Mouse (Mus musculus) ES-E14 (cell line): ENCODE results near the gene Snx4. TPM values are rescaled to one million over a fixed set of nuclear protein-coding genes. Genes with fewer than 3 reads are reported as not detected.
A peak's percentile ranks its signal among the peaks of the same experiment; 100 is the strongest.

Experiments
- DNase-seq: peaks from one replicate; pipeline ENCODE4 v3.0.0-alpha.2; 2013; ENCODE audit warnings: low read depth, low spot score
- H3K27ac ChIP-seq: 2 replicates; pipeline ENCODE4 v1.5.1; 2012; ENCODE audit warnings: low read depth, mild to moderate bottlenecking, low read length, moderate library complexity, mixed read lengths; ENCODE audit not compliant: poor library complexity, insufficient read depth, severe bottlenecking
- H3K36me3 ChIP-seq: 2 replicates; pipeline ENCODE4 v1.6.1; 2012; ENCODE audit warnings: mild to moderate bottlenecking, low read length, moderate library complexity, mixed read lengths; ENCODE audit not compliant: control insufficient read depth, poor library complexity, insufficient read depth, severe bottlenecking
- H3K4me1 ChIP-seq, 2 experiments: fragments of 150-350 bp in 1 of 2; sonication (generic) in 1 of 2; 2 replicates each; pipeline ENCODE4 v1.6.1; 2012; ENCODE audit warnings: low read length in 2 of 2, mild to moderate bottlenecking in 1 of 2, mixed read lengths in 1 of 2; ENCODE audit not compliant: control insufficient read depth in 2 of 2, insufficient read depth in 2 of 2, poor library complexity in 1 of 2
- H3K4me3 ChIP-seq, 2 experiments: fragments of 150-350 bp in 1 of 2; sonication (generic) in 1 of 2; 2 replicates each; pipeline ENCODE4 v1.5.1; 2012; ENCODE audit warnings: low read length in 2 of 2, low read depth in 1 of 2, mild to moderate bottlenecking in 1 of 2, mixed read lengths in 1 of 2; ENCODE audit not compliant: insufficient read depth in 1 of 2, poor library complexity in 1 of 2, severe bottlenecking in 1 of 2
- H3K9ac ChIP-seq: 2 replicates; pipeline ENCODE4 v1.6.1; 2012; ENCODE audit warnings: low read depth, mild to moderate bottlenecking, low read length, mixed read lengths; ENCODE audit not compliant: poor library complexity, insufficient read depth, severe bottlenecking
- H3K9me3 ChIP-seq: fragments of 150-350 bp; sonication (generic); 2 replicates; pipeline ENCODE4 v1.6.1; 2012; ENCODE audit warnings: low read depth, mild to moderate bottlenecking, low read length; ENCODE audit not compliant: control insufficient read depth, insufficient read depth
- CHD2 ChIP-seq: IDR thresholded peaks from 2 replicates; pipeline ENCODE4 v1.6.1; 2014; ENCODE audit warnings: mild to moderate bottlenecking, low read depth, low read length, inconsistent platforms
- HCFC1 ChIP-seq: IDR thresholded peaks from 2 replicates; pipeline ENCODE4 v1.6.1; 2012; ENCODE audit warnings: low read length, inconsistent platforms, borderline replicate concordance; ENCODE audit not compliant: insufficient read depth
- MAFK ChIP-seq: IDR thresholded peaks from 2 replicates; pipeline ENCODE4 v1.6.1; 2014; ENCODE audit warnings: mild to moderate bottlenecking, low read depth, low read length, inconsistent platforms; ENCODE audit not compliant: insufficient read depth
- ZC3H11A ChIP-seq: IDR thresholded peaks from 2 replicates; pipeline ENCODE4 v1.6.1; 2012; ENCODE audit warnings: low read depth, mild to moderate bottlenecking, inconsistent platforms, low read length, borderline replicate concordance
- ZNF384 ChIP-seq: IDR thresholded peaks from 2 replicates; pipeline ENCODE4 v1.6.1; 2012; ENCODE audit warnings: low read depth, low read length, inconsistent platforms
- in situ Hi-C, 2 experiments: fragments of 600-800 bp; cut with MboI; formaldehyde crosslinking; loops; one replicate each; pipeline ENCODE4 v1.15.1; 2025; ENCODE audit warnings: low sequenced_read_pairs in 2 of 2, inconsistent platforms in 1 of 2; ENCODE audit not compliant: unreplicated experiment in 2 of 2
- total RNA-seq: library from RNA; depleted of rRNA; stranded (reverse); fragments of 300-350 nt; gene quantifications from 2 replicates; pipeline ENCODE4 v1.2.3, GENCODE M21; 2012

Snx4 gene
- total RNA-seq, 1 experiment, result 54.9 TPM

- no peaks in the 10 kb centered on the region for H3K9me3 ChIP-seq
- no peak overlapping the region for H3K27ac ChIP-seq
- in situ Hi-C loops, result no loop called here
- H3K9ac ChIP-seq, result peak overlapping the region; percentile 35; the same call in 1 of the 2 replicates
- TF ChIP-seq HCFC1 (no peak), CHD2 (no peak), ZC3H11A (no peak)
- DNase-seq, result peak; percentile 17
- H3K36me3 ChIP-seq, result peaks cover 3% of the 10 kb centered on the region; the same call in 1 of the 2 replicates
- peak overlapping the region; percentile 91 to 96 for H3K4me3 ChIP-seq
- peaks cover 0 to 6% of the 10 kb centered on the region in 2 experiments; a peak in 1 of 4 replicates for H3K4me1 ChIP-seq
Observed at GRCm38 (mm10) chr16:33250651-33251120, 556 bp upstream of the Snx4 start.

DNA sequence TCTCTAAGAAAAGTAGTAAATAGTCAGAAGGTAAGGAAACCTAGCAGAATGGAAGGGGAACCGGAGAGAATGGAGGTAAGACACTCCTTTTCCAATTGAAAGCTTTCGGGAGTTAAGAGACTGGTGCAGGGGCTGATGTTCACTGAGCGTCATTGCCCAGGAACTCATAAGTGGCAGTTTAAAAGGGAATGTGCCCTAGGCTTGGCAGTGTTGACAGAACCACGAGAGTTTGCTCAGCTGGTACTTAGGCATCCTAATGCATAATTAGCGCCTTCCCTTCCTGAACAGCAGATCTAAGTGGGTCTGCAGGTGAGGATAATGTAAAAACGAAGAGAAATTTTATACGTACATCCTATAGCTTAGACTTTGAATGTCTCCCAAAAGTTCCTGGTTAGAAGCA, 4.4 kb downstream of the Snx4 start:
- H3K36me3 ChIP-seq, result 0 out of 2 replicates have a peak, but pooled peaks cover 3% of the 10 kb centered on the region

GRCm38 (mm10) chr16:33258530-33258929, 7.3 kb downstream of the Snx4 start:
- Histone ChIP-seq H3K9ac (no peak overlapping the region), H3K9me3 (no peaks in the 10 kb centered on the region), H3K4me3 (no peak overlapping the region), H3K36me3 (no peaks in the 10 kb centered on the region), H3K4me1 (peaks cover 0 to 4% of the 10 kb centered on the region in 2 experiments; a peak in 1 of 4 replicates), H3K27ac (no peak overlapping the region)
- in situ Hi-C loops, result no loop called here
- TF ChIP-seq ZNF384, result peak; percentile 55; the same call in 1 of the 2 replicates
- no peak for TF ChIP-seq MAFK
- no peak for DNase-seq

More for the DNA sequence above, 4.4 kb downstream of the Snx4 start:
- H3K9me3 ChIP-seq, result no peaks in the 10 kb centered on the region
- H3K27ac ChIP-seq, result no peak overlapping the region
- TF ChIP-seq ZNF384 (no peak), CHD2 (no peak), MAFK (no peak), HCFC1 (no peak), ZC3H11A (no peak)
- no peak overlapping the region for H3K4me3 ChIP-seq
- DNase-seq, result no peak
- peaks cover 0 to 4% of the 10 kb centered on the region in 2 experiments; a peak in 1 of 4 replicates for H3K4me1 ChIP-seq
- H3K9ac ChIP-seq, result no peak overlapping the region
- in situ Hi-C loops, result no loop called here

GRCm38 (mm10) chr16:33259824-33260223, 8.6 kb downstream of the Snx4 start:
- TF ChIP-seq MAFK (no peak), HCFC1 (no peak), ZNF384 (peak; percentile 46; the same call in 1 of the 2 replicates), ZC3H11A (no peak), CHD2 (no peak)
- H3K9ac ChIP-seq, result no peak overlapping the region
- no peaks in the 10 kb centered on the region for H3K9me3 ChIP-seq
- no peaks in the 10 kb centered on the region for H3K36me3 ChIP-seq
- H3K4me1 ChIP-seq, result peaks cover 0 to 4% of the 10 kb centered on the region in 2 experiments; a peak in 1 of 4 replicates
- no peak overlapping the region for H3K27ac ChIP-seq
- no peak overlapping the region for H3K4me3 ChIP-seq
- in situ Hi-C loops, result no loop called here
- no peak for DNase-seq

- Histone ChIP-seq H3K9me3 (no peaks in the 10 kb centered on the region), H3K36me3 (no peaks in the 10 kb centered on the region), H3K9ac (no peak overlapping the region), H3K4me3 (no peak overlapping the region), H3K4me1 (peaks cover 0 to 4% of the 10 kb centered on the region in 2 experiments; a peak in 1 of 4 replicates), H3K27ac (no peak overlapping the region)
- no peak for TF ChIP-seq MAFK
- TF ChIP-seq CHD2, result no peak
- no peak for TF ChIP-seq ZNF384
- in situ Hi-C loops, result no loop called here
- no peak for DNase-seq
Observed at GRCm38 (mm10) chr16:33260825-33261224, 9.6 kb downstream of the Snx4 start.
